Mouse (Mus musculus): Measurements from ENCODE around the gene Dapk3.
A peak's percentile ranks its signal among the peaks of the same experiment; 100 is the strongest.
"Not testable (repeated sequence)": the region's sequence is repeated elsewhere in the genome, so short reads cannot be mapped to it uniquely, and the experiment has no call there.

Gene Dapk3

DNA sequence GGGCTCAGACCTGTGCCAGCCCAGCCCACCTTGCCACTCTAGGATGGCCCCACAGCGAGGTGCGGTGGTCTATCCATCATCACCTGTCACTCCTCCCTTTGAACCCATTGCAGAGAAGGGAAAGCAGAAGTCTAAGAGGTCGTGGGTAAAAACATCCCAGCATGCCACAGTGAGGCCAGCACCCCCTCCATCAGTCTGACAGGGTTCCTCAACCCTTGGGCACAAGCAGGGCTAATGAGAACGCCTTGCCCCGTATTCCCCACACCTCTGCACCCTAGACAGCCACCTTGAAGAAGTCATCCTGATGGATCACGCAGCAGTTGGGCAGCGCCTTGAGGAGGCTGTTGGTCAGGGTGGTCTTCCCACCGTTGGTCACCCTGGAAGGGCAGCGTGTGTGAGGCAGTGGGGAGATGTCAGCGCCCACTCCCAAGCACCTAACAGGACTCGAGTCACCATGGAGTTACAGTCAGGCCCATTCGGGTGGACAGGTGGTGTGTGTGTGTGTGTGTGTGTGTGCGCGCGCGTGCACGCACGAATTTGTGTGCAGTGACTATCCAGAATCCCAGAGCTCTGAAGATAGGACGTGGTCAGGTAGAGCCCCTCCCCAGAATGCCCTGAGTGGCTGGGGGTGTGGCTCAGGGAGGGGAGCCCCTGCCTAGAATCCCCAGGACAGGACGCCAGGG, 17.9 kb downstream of the Dapk3 start:
- DNase-seq (ENCODE audit: low read depth, low spot score) = no peak

DNA sequence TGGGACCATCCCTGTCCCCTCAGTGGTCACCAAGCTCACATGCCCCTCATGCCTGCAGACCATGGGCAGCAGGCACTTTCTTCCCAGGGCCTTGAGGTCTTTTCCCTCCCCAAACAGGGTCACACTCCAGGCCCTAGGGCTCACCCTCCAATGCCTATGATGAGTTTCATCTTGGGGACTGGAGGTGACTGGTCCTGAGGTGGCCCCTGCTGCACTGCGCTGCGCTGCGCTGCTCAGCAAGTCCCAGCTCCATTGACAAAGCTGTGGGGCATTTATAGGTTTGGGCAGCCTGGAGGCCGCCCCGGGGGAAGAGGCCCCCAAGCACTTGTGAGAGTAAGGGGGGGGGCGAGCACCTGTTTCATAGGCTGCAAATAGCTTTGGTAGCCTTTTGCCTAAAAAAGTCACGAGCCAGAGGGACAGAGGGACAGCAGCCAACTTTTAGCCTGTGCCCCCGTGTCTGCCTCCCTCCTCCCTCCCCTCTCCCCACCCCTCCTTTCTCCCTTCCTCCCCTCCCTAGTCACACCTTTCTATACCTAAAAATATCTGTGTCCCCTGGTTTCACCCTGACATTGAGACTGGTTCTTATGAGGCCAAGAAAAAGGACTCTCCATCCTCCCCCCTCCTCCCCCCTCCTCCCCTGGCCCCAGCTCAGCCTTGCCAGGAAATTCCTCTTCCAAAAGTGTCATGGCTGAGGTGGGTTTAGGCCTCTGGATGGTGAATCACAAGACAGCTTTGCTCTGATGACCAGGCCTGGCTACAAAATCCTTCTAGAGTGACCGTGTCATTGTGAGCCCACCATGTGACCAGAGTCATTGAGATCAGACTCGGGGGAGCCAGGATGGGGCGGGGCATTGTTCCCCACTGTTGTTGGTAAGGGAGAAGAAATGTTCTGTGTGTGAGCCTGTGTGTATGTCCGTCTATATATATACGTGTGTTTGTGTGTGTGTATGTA, 19.3 kb downstream of the Dapk3 start, which contains the start of gene Nmrk2:
Nmrk2 (minus strand) TSS at position 245 of the 952 bp plus-strand sequence.
- DNase-seq (ENCODE audit: low read depth, low spot score) = no peak

DNA sequence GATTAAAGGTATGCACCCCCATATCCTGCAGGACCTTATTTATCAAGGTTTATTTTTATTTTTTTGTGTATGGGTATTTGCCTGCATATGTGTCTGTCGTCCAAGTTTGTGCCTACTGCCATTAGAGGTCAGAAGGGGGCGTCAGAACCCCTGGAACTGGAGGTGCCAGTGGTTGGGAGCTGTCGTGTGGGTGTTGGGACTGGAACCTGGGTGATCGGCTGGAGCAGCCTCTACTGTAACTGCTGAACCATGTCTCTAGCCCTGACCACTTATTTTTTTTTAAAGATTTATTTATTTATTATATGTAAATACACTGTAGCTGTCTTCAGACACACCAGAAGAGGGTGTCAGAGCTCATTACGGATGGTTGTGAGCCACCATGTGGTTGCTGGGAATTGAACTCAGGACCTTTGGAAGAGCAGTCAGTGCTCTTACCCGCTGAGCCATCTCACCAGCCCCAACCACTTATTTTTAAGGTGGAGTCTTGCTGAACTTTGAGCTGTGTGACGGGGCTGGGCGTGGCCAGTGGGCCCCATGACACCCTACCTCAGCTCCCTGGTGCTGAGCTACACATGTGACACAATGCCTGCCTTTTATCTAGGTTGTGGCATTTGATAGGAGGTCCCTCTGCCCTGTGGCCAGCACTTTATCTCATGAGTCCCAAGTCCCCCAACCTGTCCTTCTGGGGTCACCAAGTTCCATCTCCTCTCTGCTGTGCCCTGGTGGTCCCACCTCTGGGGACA, 20.3 kb downstream of the Dapk3 start:
- DNase-seq (ENCODE audit: low read depth, low spot score) = no peak

DNA sequence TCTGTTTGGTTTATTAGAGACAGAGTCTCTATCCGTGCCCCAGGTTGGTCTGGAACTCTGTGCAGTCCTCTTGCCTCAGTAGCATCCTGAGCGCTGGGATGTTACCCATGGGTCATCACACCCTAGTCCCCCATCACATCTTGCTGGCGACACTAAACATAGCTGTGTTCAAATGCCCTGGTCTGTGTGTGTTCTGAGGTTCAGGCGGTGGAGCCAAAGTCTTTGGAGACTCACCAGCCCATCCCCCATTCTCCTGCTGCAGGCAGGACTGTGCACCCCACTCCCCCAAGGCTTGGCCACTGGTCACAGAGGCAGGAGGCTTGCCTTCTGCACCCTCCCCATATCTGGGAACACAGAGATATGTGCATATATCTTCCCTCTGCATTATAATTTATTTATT, 21.3 kb downstream of the Dapk3 start:
- no peak for DNase-seq (ENCODE audit: low read depth, low spot score)

DNA sequence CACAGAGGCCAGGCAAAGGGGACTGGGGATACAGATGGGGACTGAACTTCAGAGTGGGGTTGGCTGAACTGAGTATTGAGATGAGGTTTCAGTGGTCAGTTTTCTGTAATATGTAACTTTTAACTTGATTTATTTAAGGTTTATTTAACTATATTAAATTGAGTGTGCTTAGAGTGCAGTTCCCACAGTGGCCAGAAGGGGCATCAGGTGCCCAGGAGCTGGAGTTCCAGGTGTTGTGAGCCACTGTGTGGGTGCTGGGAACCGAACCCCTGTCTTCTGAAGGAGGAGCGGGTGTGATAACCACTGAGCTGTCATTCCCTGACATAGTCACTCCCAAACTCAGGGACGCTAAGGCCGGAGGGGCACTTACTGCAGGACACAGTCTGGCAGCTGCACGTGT, 27.3 kb downstream of the Dapk3 start:
- DNase-seq (ENCODE audit: low read depth, low spot score) = no peak

DNA sequence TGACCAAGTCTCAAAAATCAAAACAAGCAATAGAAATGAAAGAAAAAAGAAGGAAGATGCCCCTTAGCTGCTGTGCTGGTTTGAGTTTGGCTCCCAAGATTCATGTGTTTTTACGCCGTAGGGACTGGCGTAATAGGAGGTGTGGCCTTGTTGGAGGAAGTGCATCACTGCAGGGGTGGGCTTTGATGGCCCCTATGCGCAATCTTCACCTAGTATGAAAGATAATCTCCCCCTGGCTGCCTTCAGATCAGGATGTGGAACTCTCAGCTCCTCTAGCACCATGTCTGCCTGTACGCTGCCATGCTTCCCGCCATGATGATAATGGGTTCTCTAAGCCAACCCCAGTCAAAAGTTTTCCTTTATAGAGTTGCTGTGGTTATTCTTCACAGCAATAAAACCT, 33.5 kb downstream of the Dapk3 start:
- no peak for DNase-seq (ENCODE audit: low read depth, low spot score)

DNA sequence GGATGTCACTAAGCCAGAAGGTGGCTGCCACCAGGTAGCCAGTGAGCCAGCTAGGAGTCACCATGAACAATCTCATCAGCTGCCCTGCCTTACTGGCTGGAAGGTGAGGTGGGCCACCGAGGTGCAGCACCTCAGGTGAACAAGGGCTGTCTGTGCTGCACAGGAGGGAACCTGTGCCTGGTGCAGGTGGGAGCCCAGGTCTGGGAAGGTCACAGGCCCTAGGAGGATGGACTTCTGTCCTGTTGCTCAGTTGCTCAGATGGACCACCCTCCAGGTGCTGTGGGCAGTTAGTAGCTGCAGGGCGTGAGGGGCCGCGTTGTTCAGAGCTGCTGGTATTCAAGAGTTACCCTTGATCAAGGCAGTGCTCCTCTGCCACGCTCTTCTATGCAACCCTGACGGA, 34.0 kb downstream of the Dapk3 start:
- DNase-seq (ENCODE audit: low read depth, low spot score) = no peak

DNA sequence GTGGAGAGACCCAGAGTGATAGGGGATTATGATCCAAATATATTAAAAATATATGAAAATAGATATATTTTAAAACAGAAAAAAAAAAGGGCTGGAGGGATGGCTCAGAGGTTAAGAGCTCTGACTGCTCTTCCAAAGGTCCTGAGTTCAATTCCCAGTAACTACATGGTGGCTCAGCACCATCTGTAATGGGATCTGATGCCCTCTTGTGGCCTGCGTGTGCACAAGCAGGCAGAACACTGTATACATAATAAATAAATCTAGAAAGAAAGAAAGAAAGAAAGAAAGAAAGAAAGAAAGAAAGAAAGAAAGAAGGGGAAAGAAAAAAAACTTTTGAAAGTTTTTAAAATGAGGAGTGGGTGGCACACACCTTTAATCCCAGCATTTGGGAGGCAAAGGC, 34.5 kb downstream of the Dapk3 start:
- DNase-seq (ENCODE audit: low read depth, low spot score) = not testable (repeated sequence)

DNA sequence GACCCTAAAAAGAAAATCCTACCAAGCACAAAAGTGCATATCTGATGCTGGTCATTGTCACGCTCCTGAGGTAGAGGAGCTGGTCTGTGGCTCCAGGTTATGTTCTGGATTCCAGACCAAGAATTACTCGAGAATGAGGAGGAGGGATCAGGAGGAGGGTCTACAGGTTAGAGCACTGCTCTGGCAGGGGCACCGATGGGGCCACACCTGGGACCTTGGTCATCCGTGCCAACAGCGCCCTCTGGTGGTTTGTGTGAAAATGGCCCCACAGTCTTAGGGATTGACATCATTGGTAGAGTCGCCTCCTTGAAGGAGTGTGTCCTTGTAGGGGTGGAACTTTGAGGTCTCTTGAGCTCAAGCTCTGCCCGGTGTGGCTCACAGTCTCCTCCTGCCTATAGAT, 35.2 kb downstream of the Dapk3 start:
- DNase-seq (ENCODE audit: low read depth, low spot score) = peak; percentile 49

DNA sequence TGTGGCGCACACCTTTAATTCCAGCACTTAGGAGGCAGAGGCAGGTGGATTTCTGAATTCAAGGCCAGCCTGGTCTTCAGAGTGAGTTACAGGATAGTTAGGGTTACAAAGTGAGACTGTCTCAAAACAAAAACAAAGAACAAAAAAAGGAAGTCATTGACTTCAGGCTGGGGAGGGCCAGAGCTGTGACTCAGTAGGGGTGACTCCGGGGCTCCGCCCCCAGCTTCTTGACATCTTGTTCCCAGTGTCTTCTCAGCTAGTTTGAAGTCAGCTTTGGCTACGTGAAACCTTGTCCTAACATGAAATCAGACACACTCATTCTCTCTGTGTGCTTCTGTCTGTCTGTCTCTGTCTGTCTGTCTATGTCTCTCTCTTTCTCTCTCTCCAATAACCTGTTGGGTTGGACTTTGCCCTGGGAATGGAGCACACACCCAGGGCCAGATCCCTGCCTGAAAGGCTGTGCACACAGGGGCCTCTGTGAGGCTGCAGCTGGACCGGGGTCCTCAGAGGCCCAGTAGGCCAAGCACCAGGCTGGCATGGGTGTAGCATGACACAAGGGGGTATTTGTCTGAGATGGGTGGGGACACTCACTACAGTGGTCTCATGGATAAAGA, 38.7 kb downstream of the Dapk3 start:
- no peak for DNase-seq (ENCODE audit: low read depth, low spot score)

DNA sequence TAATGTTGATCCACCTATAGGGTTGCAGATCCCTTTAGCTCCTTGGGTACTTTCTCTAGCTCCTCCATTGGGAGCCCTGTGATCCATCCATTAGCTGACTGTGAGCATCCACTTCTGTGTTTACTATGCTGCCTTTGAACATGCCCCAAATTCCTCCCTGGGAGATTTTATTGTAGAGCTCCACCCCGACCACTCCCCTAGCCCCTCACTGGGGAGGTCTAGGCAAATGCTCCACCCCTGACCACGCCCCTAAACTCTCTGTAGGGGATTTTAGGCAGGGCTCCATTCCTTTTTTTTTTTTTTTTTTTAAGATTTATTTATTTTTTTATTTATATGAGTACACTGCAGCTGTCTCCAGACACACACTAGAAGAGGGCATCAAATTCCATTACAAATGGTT, 40.9 kb downstream of the Dapk3 start:
- DNase-seq (ENCODE audit: low read depth, low spot score) = not testable (repeated sequence)

DNA sequence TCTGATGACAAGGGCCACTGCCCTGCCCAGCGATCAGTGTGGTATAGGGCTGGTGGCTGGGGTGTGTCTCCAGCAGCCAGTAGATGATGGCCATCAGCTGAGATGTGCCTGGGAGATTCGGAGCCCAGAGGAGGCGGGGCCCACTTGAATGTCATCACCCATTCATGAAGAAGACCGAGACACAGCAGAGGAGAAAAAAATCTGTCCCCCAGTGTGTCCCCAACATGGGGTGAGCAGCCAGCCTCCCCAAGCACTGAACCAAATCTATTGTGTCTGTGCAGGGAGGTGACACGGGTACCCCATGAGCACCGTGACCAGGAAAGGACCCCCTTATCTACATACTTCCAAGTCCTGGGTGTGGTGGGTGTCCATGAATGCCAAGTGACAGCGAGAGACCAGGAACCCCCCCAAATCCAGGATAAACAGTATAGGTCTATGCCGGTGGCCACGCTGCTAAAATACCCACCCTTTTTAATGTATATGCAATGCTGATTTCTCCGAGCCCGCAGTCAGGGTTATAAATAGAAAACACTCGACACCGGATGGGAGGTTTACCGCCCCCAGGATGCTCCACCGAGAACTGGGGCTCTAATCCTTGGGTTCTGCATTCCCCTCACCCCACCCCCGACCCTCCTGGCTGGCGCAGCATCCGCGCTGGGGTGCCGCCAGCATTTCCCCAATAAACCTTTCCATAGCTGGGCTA, 47.1 kb downstream of the Dapk3 start:
- no peak for DNase-seq (ENCODE audit: low read depth, low spot score)

DNA sequence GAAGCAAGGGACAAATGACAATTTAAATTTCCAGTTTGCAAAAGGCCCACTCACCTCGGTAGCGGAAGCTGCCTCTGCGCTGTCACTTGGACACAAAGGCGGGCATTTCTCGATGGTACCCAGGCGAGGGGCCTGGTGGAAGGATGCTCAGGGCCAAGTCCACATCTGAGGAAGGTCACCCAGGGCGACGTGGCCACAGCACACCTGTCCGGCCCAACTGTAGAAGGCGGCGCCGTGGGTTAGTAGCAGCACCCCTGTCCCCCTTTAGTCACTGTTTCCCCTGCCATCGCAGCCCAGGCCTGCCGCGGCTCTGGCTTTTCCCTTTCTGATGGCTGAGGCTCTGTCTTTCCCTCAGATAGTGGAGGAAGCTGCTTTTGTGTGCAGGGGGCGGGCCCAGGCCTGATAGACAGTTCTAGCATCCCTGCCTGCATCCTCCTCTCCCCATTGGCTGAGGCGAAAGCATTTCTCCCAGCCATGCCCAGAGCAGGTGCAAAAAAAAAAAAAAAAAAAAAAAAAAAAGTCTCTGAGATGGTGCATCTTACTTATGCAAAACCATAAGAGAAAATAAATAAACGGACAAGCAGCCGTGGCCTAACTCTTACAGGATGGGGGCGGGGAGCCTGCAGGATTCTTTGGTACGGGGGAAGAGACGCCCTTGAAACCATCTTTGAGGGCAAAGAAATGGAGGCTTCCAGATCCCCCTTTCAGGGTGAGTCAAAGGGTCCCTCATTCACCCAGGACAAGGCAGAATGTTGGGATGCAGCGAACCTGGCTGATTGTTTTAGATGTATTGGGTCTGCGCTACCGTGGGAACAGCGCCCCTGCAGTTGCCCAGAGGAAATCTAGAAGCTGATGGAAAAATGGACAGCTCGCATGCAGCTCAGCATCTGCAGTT, 47.9 kb downstream of the Dapk3 start, which contains the start of gene Atcay:
Atcay (minus strand) TSS at position 396 of the 895 bp plus-strand sequence.
- peak; percentile 33 for DNase-seq (ENCODE audit: low read depth, low spot score)

DNA sequence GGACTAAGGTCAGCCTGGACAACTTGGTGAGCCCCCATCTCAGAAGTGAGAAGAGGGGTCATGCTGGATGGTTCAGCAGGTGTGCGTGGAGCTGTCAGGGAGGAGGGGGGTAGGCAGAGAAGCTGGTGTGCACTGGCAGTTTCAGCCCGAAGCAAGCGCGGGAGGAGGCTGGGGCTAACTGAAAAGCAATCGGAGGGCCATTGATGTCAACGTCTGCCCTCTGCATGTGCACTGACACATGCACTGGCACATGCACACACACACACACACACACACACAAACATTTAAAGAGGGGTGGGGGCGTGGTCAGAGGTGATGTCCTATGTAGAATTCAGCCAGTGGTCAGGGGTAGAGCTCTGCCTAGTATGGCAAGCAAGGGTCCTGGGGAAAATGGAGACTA, 48.6 kb downstream of the Dapk3 start:
- DNase-seq (ENCODE audit: low read depth, low spot score) = no peak

DNA sequence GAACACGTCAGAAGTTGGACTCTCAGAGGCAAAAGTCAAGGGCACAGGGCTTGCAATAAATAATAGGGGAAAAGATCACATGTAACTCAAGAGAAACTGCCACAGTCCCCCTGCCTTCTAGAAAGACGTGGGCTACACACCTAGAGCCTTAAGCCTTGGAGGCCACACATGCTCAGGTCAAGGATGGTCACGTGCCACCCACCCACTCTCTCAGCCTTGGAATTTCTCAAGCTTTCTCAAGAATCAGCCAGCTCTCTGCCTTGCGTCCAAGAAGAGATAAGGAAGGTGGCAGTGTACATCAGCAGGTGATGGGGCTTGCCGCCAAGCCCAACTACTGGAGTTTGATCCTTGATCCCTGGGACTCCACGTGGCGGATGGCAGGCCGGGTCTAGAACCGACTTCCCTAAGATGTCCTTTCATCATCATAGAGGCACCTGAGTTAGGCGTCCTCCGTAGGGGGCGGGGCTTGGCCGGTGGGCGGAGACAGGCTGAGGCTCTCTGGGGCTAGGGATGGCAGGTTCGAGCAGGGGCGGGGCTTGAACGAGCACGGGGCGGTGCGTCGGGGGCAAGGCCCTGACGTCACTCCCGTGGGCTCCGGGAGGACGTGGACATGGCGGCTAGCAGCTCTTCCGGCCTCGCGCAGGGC, 49.9 kb downstream of the Dapk3 start, which contains the start of gene Zfr2:
Zfr2 (plus strand) TSS at position 576 of the 646 bp plus-strand sequence.
- peak; percentile 80 for DNase-seq (ENCODE audit: low read depth, low spot score)

DNA sequence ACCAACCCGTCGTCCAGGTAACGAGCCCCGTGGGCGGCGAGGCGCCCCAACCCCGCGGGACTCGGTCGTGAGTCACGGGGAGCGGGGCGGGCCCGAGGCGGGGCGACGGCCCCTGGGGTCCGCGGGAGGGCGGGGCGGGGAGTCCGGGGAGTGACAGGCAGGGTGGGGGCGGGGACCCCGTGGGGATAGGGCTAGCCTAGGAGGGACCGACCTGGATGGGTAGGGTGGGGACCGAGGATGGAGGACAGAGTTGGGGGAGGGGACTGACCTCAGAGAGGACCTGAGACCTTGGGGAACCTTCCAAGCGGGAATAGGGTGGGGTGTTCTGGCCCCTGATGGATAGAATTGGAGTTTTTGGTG, 50.4 kb downstream of the Dapk3 start:
- DNase-seq (ENCODE audit: low read depth, low spot score) = no peak

DNA sequence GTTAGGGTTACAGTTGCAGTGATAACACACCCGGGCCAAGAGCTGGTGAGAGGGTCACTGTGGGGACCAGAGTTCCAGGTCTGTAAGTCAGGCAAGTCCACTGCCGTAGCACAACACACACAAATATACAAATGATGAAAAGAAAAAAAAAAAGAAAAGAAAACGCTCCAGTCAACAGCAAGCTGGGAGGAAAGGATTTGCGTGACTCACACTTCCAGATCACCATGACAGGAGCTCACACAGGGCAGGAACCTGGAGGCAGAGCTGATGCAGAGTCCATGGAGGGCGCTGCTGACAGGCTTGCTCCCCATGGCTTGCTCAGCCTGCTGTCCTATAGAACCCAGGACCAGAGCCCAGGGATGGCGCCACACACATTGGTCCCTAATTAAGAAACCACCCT, 51.4 kb downstream of the Dapk3 start:
- DNase-seq (ENCODE audit: low read depth, low spot score) = no peak

DNA sequence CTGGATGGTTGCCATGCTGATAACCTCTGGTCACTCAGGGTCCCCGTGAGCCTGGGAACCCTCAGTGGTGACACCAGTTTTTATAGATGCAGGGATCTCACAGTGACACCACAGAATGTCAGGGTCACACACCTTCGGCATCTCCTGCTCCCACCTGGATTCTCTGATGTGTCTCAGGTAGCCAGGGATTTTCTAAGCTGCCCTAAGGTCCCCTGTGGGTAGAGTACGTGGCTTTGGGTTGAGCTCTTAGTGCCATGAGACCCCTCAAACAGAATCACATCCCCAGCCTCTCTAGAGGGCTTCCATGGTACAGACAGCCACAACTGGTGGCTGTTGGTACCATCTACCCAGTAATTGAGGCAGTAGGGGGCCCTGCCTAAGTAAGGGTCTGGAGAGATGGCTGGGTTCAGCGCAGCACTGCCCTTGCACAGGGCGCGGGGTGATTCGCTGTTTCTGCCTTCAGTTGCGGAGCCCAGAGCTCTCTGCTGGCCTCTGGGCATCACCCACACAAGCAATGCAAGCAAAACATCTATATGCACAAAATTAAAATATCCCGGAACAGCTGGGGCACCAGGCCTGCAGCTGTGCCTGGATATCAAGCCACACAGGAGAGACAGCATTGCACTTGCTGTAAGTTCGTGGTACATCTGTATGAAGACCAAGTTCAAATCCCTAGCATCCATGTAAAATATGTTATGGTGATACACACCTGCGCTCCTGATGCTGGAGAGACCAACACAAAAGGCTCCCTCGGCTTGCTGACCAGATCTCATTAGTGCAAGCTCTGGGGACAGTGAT, 53.9 kb downstream of the Dapk3 start:
- no peak for DNase-seq (ENCODE audit: low read depth, low spot score)

DNA sequence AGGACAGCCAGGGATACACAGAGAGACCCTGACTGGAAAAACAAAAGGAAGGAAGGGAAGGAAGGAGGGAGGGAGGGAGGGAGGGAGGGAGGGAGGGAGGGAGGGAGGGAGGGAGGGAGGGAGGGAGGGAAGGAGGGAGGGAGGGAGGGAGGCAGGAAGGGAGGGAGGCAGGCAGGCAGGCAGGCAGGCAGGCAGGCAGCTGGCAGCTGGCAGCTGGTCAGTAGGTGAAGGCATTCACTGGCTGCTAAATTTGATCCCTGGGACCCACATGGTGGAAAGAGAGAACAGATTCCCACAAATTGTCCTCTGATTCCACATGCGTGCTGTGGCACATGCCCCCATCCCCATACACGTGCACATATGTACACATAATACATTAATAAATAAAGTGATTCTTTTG, 55.8 kb downstream of the Dapk3 start:
- no peak for DNase-seq (ENCODE audit: low read depth, low spot score)
